Mouse (Mus musculus) stomach, postnatal 0 days (tissue): ENCODE results near the gene Ifi202b. TPM values are rescaled to one million over a fixed set of nuclear protein-coding genes. Genes with fewer than 3 reads are reported as not detected.
"Not testable (repeated sequence)": the region's sequence is repeated elsewhere in the genome, so short reads cannot be mapped to it uniquely, and the experiment has no call there.

Experiments
- ATAC-seq: fragments of 200-750 bp; cut with Nextera tagmentation; 2 replicates; pipeline ENCODE4 v1.8.0; 2017; ENCODE audit not compliant: low FRiP score, low TSS enrichment
- DNase-seq: peaks from one replicate; pipeline ENCODE4 v3.0.0-alpha.2; 2016; ENCODE audit warnings: low spot score
- H3K27ac ChIP-seq: fragments of 300-500 bp; sonication (generic); replicated peaks from 2 replicates; pipeline ENCODE4 v1.5.1; 2014; ENCODE audit warnings: mild to moderate bottlenecking, control low read depth
- H3K27me3 ChIP-seq: fragments of 300-500 bp; sonication (generic); 2 replicates; pipeline ENCODE4 v1.6.1; 2014; ENCODE audit warnings: low read length; ENCODE audit not compliant: control insufficient read depth, insufficient read depth
- H3K36me3 ChIP-seq: fragments of 300-500 bp; sonication (generic); 2 replicates; pipeline ENCODE4 v1.6.1; 2014; ENCODE audit warnings: low read length, mixed read lengths; ENCODE audit not compliant: control insufficient read depth, insufficient read depth
- H3K4me1 ChIP-seq: fragments of 300-500 bp; sonication (generic); replicated peaks from 2 replicates; pipeline ENCODE4 v1.6.1; 2014; ENCODE audit warnings: antibody characterized with exemption; ENCODE audit not compliant: control insufficient read depth, insufficient read depth
- H3K4me2 ChIP-seq: fragments of 300-500 bp; sonication (generic); replicated peaks from 2 replicates; pipeline ENCODE4 v1.6.1; 2014; ENCODE audit warnings: low read depth, mild to moderate bottlenecking, control low read depth, moderate library complexity
- H3K4me3 ChIP-seq: fragments of 300-500 bp; sonication (generic); 2 replicates; pipeline ENCODE4 v1.5.1; 2014; ENCODE audit warnings: low read depth, low read length, control low read depth
- H3K9ac ChIP-seq: fragments of 300-500 bp; sonication (generic); 2 replicates; pipeline ENCODE4 v1.6.1; 2014; ENCODE audit warnings: mild to moderate bottlenecking, low read length, control low read depth, mixed read lengths
- H3K9me3 ChIP-seq: fragments of 300-500 bp; sonication (generic); 2 replicates; pipeline ENCODE4 v1.6.1; 2016; ENCODE audit warnings: low read length; ENCODE audit not compliant: control insufficient read depth
- CTCF ChIP-seq: IDR thresholded peaks from 2 replicates; pipeline ENCODE4 v1.5.1; 2016; ENCODE audit warnings: antibody characterized with exemption, low read depth, mild to moderate bottlenecking, moderate library complexity
- EP300 ChIP-seq: optimal IDR thresholded peaks from 2 replicates; pipeline ENCODE3; 2016; ENCODE audit warnings: antibody characterized with exemption
- WGBS: fragments of 180-500 bp; shearing (Covaris S2); extraction: QIAGEN DNeasy Blood & Tissue Kit; methylation state at CpG from one replicate; pipeline ENCODE4 v1.1.7; 2014; 5-methylcytosine and 5-hydroxymethylcytosine counted together
- polyA plus RNA-seq: library from polyadenylated mRNA; unstranded; fragments of >200 nt; fragmentation: Nextera tagmentation; extraction: Ambion mirVana; gene quantifications from 2 replicates; pipeline ENCODE4 v1.2.1, GENCODE M21; 2015

Ifi202b gene
- 0.19 and 0.51 TPM in 2 replicates for polyA plus RNA-seq

- 80% methylated on average over 6 of the region's 6 CpGs for WGBS
Measured at GRCm38 (mm10) chr1:173982694-173983305, at the start of gene Ifi202b. TSS of gene Ifi202b (minus strand) at chr1:173982744.

GRCm38 (mm10) chr1:174031698-174032097 is 49.2 kb upstream of the Ifi202b start, which contains the start of gene Ifi205:
TSS of gene Ifi205 (minus strand) at chr1:174031810.
- Histone ChIP-seq H3K27me3 (no peaks in the 10 kb centered on the region), H3K9ac (no peak within 1 kb of the TSS), H3K4me2 (no peak within 1 kb of the TSS), H3K4me3 (no peak within 1 kb of the TSS), H3K27ac (no peak within 1 kb of the TSS), H3K9me3 (no peaks in the 10 kb centered on the region), H3K36me3 (no peaks in the 10 kb centered on the region), H3K4me1 (no peaks in the 10 kb centered on the region)
- 37% methylated on average over 1 of the region's 1 CpGs for WGBS
- ATAC-seq, result no peak
- no peak for TF ChIP-seq CTCF
- TF ChIP-seq EP300, result no peak
- no peak for DNase-seq

More at GRCm38 (mm10) chr1:173982694-173983305, at the start of gene Ifi202b:
- H3K4me1 ChIP-seq, H3K9me3 ChIP-seq, DNase-seq, ATAC-seq, H3K4me2 ChIP-seq, H3K9ac ChIP-seq, H3K4me3 ChIP-seq, H3K27ac ChIP-seq, H3K27me3 ChIP-seq, H3K36me3 ChIP-seq: not testable (repeated sequence)

DNA sequence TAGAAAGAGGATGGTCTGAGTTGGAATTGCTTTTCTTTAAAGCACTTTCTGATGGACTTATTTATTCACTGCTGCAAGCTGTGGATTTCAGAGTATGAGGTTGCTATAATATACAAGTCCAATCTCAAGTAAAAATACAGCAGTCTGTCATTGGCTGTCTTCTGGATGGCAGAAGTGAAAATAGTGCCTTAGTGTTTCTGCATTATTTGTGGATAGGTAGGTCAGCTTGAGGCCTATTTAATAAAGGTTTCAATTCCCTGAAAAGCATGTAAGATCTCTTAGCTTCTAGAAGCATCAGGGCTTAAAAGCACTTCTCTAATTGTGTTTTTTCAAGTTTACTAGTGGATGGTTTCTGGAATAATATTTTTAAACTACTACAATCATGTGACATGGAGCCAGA is 24.5 kb upstream of the Ifi202b start:
- H3K4me1 ChIP-seq, H3K36me3 ChIP-seq, H3K4me3 ChIP-seq, ATAC-seq, H3K4me2 ChIP-seq, H3K27me3 ChIP-seq, H3K9me3 ChIP-seq, H3K9ac ChIP-seq, H3K27ac ChIP-seq, DNase-seq: not testable (repeated sequence)

GRCm38 (mm10) chr1:174004352-174005109 is 22.0 kb upstream of the Ifi202b start:
- H3K36me3 ChIP-seq, H3K9me3 ChIP-seq, DNase-seq, H3K27me3 ChIP-seq, H3K27ac ChIP-seq, H3K4me1 ChIP-seq, H3K9ac ChIP-seq, ATAC-seq, H3K4me2 ChIP-seq, H3K4me3 ChIP-seq: not testable (repeated sequence)
- WGBS, result 22% methylated on average over 1 of the region's 3 CpGs

GRCm38 (mm10) chr1:173995003-173995402 is 12.5 kb upstream of the Ifi202b start:
- Histone ChIP-seq H3K4me2 (no peak overlapping the region), H3K9me3 (no peaks in the 10 kb centered on the region), H3K36me3 (no peaks in the 10 kb centered on the region), H3K27me3 (no peaks in the 10 kb centered on the region), H3K4me1 (no peaks in the 10 kb centered on the region), H3K27ac (no peak overlapping the region), H3K4me3 (no peak overlapping the region), H3K9ac (no peak overlapping the region)
- WGBS, result 79% methylated on average over 4 of the region's 4 CpGs
- no peak for ATAC-seq
- DNase-seq, result no peak
- no peak for TF ChIP-seq EP300
- TF ChIP-seq CTCF, result no peak

- not testable (repeated sequence) for H3K4me2 ChIP-seq, ATAC-seq, DNase-seq, H3K27ac ChIP-seq, H3K9ac ChIP-seq, H3K4me3 ChIP-seq, H3K27me3 ChIP-seq, H3K4me1 ChIP-seq, H3K9me3 ChIP-seq, H3K36me3 ChIP-seq
- WGBS, result 23% methylated on average over 3 of the region's 3 CpGs
Measured at GRCm38 (mm10) chr1:173981038-173981437, 1.5 kb downstream of the Ifi202b start.
